Mouse (Mus musculus): ENCODE data around the gene Mvd. TPM values are rescaled to one million over a fixed set of nuclear protein-coding genes. Genes with fewer than 3 reads are reported as not detected.

Mvd gene
- total RNA-seq, 2 experiments from 2014 or later = 4.7 to 5.0 TPM

Small RNAs within 50 kb of the gene (microRNA-seq; reads per million reads assigned to microRNA genes)
- 0 reads per million in 2 experiments for gene Gm24366

Other genes with a start within 250 kb of the Mvd start
- 10 to 100 TPM; 25.5 to 26.9 TPM for gene Zfpm1, start 161.3 kb downstream of the Mvd start, total RNA-seq (2021)
- gene Trhr2, start 82.7 kb downstream of the Mvd start, total RNA-seq (2021) = not detected
- 10 to 100 TPM; 22.4 to 22.8 TPM for gene Zc3h18, start 66.8 kb downstream of the Mvd start, total RNA-seq (2021)
- not detected for gene Il17c, start 21.4 kb downstream of the Mvd start, total RNA-seq (2021)
- 10 to 100 TPM; 43.8 to 47.4 TPM for gene Cyba, start 10.5 kb downstream of the Mvd start, total RNA-seq (2021)
- 1 to 10 TPM; 1.1 to 1.6 TPM for gene Snai3, start 17.3 kb upstream of the Mvd start, total RNA-seq (2021)
- gene Rnf166, start 32.6 kb upstream of the Mvd start, total RNA-seq (2021) = 10 to 100 TPM; 28.7 to 28.9 TPM
- gene Ctu2, start 32.7 kb upstream of the Mvd start, total RNA-seq (2021) = 10 to 100 TPM; 10.8 TPM
- 10 to 100 TPM; 27.2 to 30.2 TPM for gene Piezo1, start 107.9 kb upstream of the Mvd start, total RNA-seq (2021)
- gene Cdt1, start 124.6 kb upstream of the Mvd start, total RNA-seq (2021) = 1 to 10 TPM; 3.6 to 4.6 TPM
- gene Aprt, start 133.5 kb upstream of the Mvd start, total RNA-seq (2021) = 10 to 100 TPM; 32.7 to 34.5 TPM
- gene Galns, start 168.0 kb upstream of the Mvd start, total RNA-seq (2021) = 1 to 10 TPM; 3.5 to 4.1 TPM
- gene Trappc2l, start 168.2 kb upstream of the Mvd start, total RNA-seq (2021) = 10 to 100 TPM; 45.9 to 57.2 TPM
- gene Pabpn1l, start 179.3 kb upstream of the Mvd start, total RNA-seq (2021) = under 1 TPM in 1 of 2 experiments, not detected in 1; 0.20 TPM